8 mouse cellular contexts compared by ENCODE assay signal in the genomic region with DNA sequence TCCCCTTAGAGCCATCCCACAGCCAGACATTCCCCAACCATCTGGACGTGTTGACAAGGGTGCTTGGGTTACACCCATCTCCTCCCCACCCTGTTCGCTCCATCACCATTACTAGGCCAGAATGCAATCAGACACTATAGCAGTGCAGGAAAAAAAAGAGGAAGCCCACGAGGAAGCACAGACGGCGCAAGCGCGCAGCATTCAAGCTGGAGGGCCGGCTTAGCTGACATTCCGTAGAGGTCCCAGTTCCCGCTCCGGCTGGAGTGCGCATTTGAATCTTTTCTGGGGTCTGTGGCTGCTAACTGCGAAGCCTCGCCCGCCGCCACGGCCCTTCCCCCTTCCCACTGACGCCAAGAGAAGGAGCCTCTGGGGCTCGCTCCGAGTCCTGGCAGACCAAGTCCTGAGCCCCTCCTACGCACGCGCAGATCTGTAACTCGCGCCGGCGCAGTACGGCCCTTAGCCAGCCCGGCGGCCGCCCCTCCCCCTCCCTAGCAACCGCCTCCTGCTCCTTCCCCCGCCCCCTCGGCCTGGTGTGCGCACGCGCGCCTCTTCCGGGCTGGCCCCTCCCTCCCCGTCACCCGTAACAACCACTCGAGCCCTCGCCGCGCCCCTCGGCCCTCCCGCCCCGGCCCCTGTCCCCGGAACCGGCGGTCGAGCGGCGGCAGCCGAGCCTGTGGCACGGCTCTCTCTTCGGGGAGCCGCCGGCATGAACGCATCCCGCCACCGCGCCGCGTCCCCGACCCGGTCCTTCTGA. TPM values are rescaled to one million over a fixed set of nuclear protein-coding genes. Genes with fewer than 3 reads are reported as not detected.
DNase-seq lines count a peak whose midpoint lies in the region; ATAC-seq lines count a peak whose summit lies in the region.

Gene Sec14l1, plus strand, starts transcription at position 577 of the 754 bp plus-strand sequence.

- H3K4me2 ChIP-seq in hindbrain, embryonic 15.5 days, result peak within 1 kb of the TSS; percentile 66

- H3K4me3 ChIP-seq in hindbrain, embryonic 15.5 days, result peak within 1 kb of the TSS; percentile 88

- under 1% methylated on average over 63 of the region's 67 CpGs for WGBS in hindbrain, embryonic 15.5 days

- H3K4me1 ChIP-seq in hindbrain, embryonic 15.5 days (replicated peaks), result peaks cover 47% of the 10 kb centered on the region

- peak within 1 kb of the TSS; percentile 99 for H3K27ac ChIP-seq in hindbrain, embryonic 15.5 days (replicated peaks)

- no peaks in the 10 kb centered on the region for H3K27me3 ChIP-seq in hindbrain, embryonic 15.5 days

- H3K9me3 ChIP-seq in hindbrain, embryonic 15.5 days, result no peaks in the 10 kb centered on the region

- peak; percentile 97 for ATAC-seq in hindbrain, embryonic 15.5 days (ENCODE audit: low FRiP score, low read depth)

- DNase-seq in R1 (ENCODE audit: low read depth, low spot score), result peak; percentile 97
- DNase-seq in cerebellum, postnatal 25 days, result peak; percentile 100
- DNase-seq in frontal cortex, postnatal 36 days (ENCODE audit: low spot score in 2 of 2), result peak; percentile 99
- DNase-seq in left cerebral cortex, adult 11 months (ENCODE audit: low spot score), result peak; percentile 97
- peak; percentile 99 to 100 for DNase-seq in lung, postnatal 4 days
- peak; percentile 96 for DNase-seq in retina, postnatal 7 days (ENCODE audit: low read depth, low spot score)
- peak; percentile 100 for DNase-seq in urinary bladder, adult 2 months (ENCODE audit: low spot score)

- 0 out of 2 replicates have a peak, but pooled peaks cover 4% of the 10 kb centered on the region for H3K36me3 ChIP-seq in hindbrain, embryonic 15.5 days

- peak within 1 kb of the TSS; percentile 75 for H3K9ac ChIP-seq in hindbrain, embryonic 15.5 days

RNA-seq across cellular contexts. Expression of gene Sec14l1, which starts in this region (rescaled TPM):
- polyA plus RNA-seq in hindbrain, embryonic 15.5 days (2015; fragmentation: Nextera tagmentation; extraction: Ambion mirVana), result 57.2 and 63.0 TPM in 2 replicates
- polyA plus RNA-seq in urinary bladder, adult 2 months (2012; rRNA removed), result 65.1 and 67.2 TPM in 2 replicates

Comparison
In these comparisons a context has a peak if more than half of its experiments do, and no peak if none do; other contexts are left out.
1. Peak in every context shown above with its lines: DNase-seq, ATAC-seq, H3K4me3 ChIP-seq and H3K27ac ChIP-seq.